Mouse (Mus musculus): ENCODE measurements around the gene Ntm.

DNA sequence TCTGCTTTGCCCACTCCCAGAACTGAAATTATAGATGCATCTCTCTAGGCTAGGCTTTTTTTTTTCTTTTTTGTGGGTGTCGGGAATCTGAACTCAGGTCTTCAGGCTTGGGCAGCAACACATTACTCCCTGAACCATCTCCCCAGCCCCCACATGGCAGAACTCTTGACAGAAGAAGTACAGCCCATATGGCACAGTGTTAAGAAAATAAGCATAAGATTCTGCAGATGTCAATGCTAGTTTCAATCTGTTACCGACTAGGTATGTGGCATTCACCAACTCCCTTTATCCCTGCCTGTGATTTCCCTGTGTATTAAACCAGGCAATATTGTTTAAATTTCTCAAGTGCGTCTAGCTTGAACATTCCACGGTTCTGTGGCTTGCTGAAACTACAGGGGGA is 166.7 kb downstream of the Ntm start:
- TF ChIP-seq MYOD1 (IDR thresholded peaks at IDR 0.05; ENCODE audit: control insufficient read depth, insufficient read length, low read depth): no peak
- no peak for TF ChIP-seq CTCF (IDR thresholded peaks at IDR 0.05; ENCODE audit: control insufficient read depth, insufficient read depth, insufficient read length)
- no peak for TF ChIP-seq MAX (IDR thresholded peaks at IDR 0.05)
- no peak for TF ChIP-seq MYOG (IDR thresholded peaks at IDR 0.05; ENCODE audit: control insufficient read depth, extremely low read depth, insufficient read length)
- no peak for TF ChIP-seq USF1 (IDR thresholded peaks at IDR 0.05; ENCODE audit: low read depth)
- TF ChIP-seq CEBPB (IDR thresholded peaks at IDR 0.05; ENCODE audit: low read depth): no peak
- no peak for TF ChIP-seq FOSL1 (IDR thresholded peaks at IDR 0.05; ENCODE audit: insufficient read depth, low read length, poor library complexity, severe bottlenecking)

Data from C2C12 (cell line).